Mouse (Mus musculus): ENCODE measurements around the gene Fggy. TPM values are rescaled to one million over a fixed set of nuclear protein-coding genes. Genes with fewer than 3 reads are reported as not detected.
A peak's percentile ranks its signal among the peaks of the same experiment; 100 is the strongest.

The Fggy gene
- polyA plus RNA-seq, 2 experiments, result 14.9 to 19.3 TPM

- TF ChIP-seq CTCF (IDR thresholded peaks at IDR 0.05; ENCODE audit: low read depth) (no peak), EP300 (IDR thresholded peaks at IDR 0.05; ENCODE audit: low read depth) (no peak)
- DNase-seq (ENCODE audit: low read depth in 3 of 3, low spot score in 3 of 3), result peak; percentile 62 to 73 (median 66)
- Histone ChIP-seq H3K4me3 (ENCODE audit: insufficient read depth in 1 of 2, low read depth in 2 of 2, low read length in 2 of 2) (peak within 1 kb of the TSS; percentile 49 to 56), H3K27me3 (ENCODE audit: control insufficient read depth, insufficient read depth, low read length) (no peaks in the 10 kb centered on the region; the same call in 1 of the 2 replicates), H3K9ac (replicated peaks) (0 out of 2 replicates have a peak within 1 kb of the TSS, but pooled peaks have one; percentile 10), H3K4me2 (ENCODE audit: low read depth) (peak within 1 kb of the TSS; percentile 58), H3K4me1 (replicated peaks; ENCODE audit: control insufficient read depth in 2 of 2, insufficient read depth in 2 of 2, low read length in 1 of 2) (peaks cover 0 to 3% of the 10 kb centered on the region in 2 experiments; a peak in 1 of 4 replicates), H3K9me3 (ENCODE audit: control insufficient read depth, low read length) (no peaks in the 10 kb centered on the region), H3K36me3 (replicated peaks; ENCODE audit: control insufficient read depth, insufficient read depth, low read depth) (no peaks in the 10 kb centered on the region), H3K27ac (no peak within 1 kb of the TSS)
- WGBS (ENCODE audit: insufficient replicate concordance), result under 1% methylated on average over 70 of the region's 82 CpGs
- ATAC-seq (ENCODE audit: insufficient read depth), result peak; percentile 99
These were observed 409.8 kb downstream of the Fggy start, which contains the start of gene Hook1 for GRCm38 (mm10) chr4:95966928-95967724. Hook1 (plus strand) TSS chr4:95967240.

Measured in liver, embryonic 14.5 days (tissue).